Mouse (Mus musculus): ENCODE data around the gene Rgs16.
"Not testable (repeated sequence)": the region's sequence is repeated elsewhere in the genome, so short reads cannot be mapped to it uniquely, and the experiment has no call there.

Gene Rgs16

GRCm38 (mm10) chr1:153751763-153752301 lies 11.7 kb downstream of the Rgs16 start:
- peak; percentile 87 for DNase-seq (ENCODE audit: low read depth)

DNA sequence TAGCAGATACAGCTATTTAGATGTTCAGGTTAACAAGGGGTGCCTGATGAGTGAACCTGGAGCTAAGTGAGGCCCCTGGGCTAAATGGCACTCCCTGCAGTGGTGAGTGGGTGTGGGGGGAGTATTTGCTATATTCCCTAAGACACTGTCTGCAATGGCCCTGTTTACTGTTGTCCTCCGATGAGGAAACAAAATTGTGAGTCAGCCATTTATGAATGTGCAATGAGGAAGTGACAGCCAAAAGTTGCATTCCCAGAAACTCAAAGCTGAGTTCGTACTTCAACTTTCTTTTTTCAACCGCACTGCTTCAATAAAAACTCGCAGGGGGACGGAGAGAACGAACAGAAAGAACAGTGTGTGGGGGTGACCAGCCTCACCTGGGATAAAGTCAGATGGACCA lies 12.4 kb downstream of the Rgs16 start:
- DNase-seq (ENCODE audit: low read depth) = peak; percentile 53

- no peak for DNase-seq (ENCODE audit: low read depth)
These were observed 13.7 kb downstream of the Rgs16 start for GRCm38 (mm10) chr1:153753725-153754464.

DNA sequence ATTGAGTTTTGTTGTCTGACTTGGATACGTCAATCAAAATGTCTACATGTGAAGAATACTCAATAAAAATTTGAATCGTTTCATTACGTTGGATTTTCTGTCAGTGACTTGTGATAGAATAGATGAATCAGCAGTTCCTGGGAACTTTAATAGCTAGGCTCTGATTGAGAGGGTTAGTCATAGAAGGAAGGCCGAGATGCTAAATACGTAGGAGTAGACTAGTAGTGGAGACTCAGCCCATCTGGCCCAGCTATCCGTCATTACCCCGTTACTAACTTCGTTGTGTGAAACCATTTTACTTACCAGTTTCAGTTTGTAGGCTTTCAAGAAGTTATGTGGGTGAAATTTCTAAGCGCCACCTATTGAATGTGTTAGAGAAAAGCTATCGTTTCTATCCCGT lies 24.0 kb downstream of the Rgs16 start:
- DNase-seq (ENCODE audit: low read depth) = no peak

DNA sequence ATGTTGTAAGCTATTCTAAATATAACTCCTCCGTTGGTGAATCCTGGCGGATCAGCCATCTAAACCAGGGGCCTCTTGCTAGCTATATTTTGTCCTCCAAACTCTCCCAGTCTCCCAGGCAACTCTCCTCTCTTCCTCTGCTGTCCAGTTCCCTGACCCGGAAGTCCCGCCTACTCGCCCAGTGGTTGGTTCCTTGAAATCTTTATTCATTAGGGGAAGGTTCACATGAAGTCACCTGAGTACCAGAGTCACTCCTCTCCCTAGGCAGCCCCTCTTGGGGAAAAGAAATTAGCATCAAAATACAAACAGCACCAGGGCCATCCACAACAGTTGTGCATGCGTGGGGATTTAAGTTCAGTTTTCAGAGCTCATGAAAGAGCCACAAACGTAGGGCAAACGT lies 26.1 kb downstream of the Rgs16 start:
- no peak for DNase-seq (ENCODE audit: low read depth)

GRCm38 (mm10) chr1:153767281-153767680 lies 27.1 kb downstream of the Rgs16 start:
- no peak for DNase-seq (ENCODE audit: low read depth)

GRCm38 (mm10) chr1:153768465-153768864 lies 28.3 kb downstream of the Rgs16 start:
- no peak for DNase-seq (ENCODE audit: low read depth)

DNA sequence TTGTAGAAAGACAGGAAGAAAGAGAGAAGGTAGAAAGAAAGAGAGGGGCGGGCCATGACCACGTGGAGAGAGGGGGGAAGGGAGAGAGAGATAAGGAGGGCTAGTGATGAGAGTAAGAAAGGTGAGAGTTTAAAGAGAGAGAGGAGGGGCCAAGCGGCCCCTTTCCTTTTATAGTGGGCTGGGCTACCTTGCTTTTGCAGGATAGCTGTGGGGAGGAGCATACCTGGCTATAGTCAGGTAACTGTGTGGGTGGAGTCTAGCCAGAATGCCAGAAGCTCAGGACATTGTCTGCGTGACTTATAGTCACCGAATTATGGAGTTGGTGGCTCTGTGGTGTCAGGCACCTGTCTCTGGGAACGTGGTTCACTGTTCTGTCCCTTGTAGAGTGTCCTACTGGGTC lies 29.4 kb downstream of the Rgs16 start:
- DNase-seq (ENCODE audit: low read depth) = not testable (repeated sequence)

GRCm38 (mm10) chr1:153769998-153770775 lies 30.0 kb downstream of the Rgs16 start:
- DNase-seq (ENCODE audit: low read depth) = no peak

GRCm38 (mm10) chr1:153770776-153771167 lies 30.6 kb downstream of the Rgs16 start:
- no peak for DNase-seq (ENCODE audit: low read depth)

GRCm38 (mm10) chr1:153775174-153775573 lies 35.0 kb downstream of the Rgs16 start:
- DNase-seq (ENCODE audit: low read depth) = no peak

GRCm38 (mm10) chr1:153776257-153776656 lies 36.1 kb downstream of the Rgs16 start:
- DNase-seq (ENCODE audit: low read depth) = no peak

GRCm38 (mm10) chr1:153778205-153778604 lies 38.1 kb downstream of the Rgs16 start:
- no peak for DNase-seq (ENCODE audit: low read depth)

- DNase-seq (ENCODE audit: low read depth) = no peak
These were observed 43.2 kb downstream of the Rgs16 start for GRCm38 (mm10) chr1:153783339-153783738.

DNA sequence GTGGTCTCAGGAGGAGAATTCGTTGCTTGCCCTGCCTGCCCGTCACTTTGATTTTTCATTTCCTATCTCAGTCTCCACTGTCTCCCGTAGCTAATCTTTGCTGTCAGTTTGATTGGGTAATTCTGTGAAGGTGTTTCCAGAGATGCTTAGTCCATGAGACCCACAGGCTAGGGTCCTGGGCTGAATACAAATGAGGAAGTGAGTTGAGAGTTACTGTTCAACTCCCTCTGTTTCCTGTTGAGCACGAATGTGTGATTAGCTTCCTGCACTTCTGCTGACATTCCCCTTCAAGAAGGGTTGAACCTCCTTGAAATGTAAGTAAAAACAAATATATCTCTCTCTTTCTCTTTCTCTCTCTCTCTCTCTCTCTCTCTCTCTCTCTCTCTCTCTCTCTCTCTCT lies 45.5 kb downstream of the Rgs16 start:
- no peak for DNase-seq (ENCODE audit: low read depth)

- no peak for DNase-seq (ENCODE audit: low read depth)
These were observed 50.6 kb downstream of the Rgs16 start for GRCm38 (mm10) chr1:153790708-153791107.

DNA sequence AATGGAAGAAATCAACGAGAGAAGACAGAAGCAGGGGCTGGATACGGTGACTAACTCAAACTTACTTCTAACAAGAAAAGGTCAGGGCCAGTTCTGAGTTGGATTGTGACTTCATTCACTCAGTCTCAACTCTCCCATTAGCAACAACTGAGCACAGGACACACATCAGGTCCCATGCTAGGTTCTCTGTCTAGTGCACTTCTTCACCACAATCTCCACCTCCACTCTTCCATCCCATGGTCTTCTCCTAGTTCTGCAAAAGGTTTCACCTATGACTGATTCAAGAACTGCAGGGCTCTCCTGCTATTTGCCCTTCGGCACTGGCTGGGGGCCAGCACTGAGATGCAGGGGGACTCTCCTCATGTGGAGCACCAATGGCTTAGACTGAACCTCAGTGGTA lies 54.1 kb downstream of the Rgs16 start:
- no peak for DNase-seq (ENCODE audit: low read depth)
